Mouse (Mus musculus) macrophage (primary cell): ENCODE measurements around the gene Rin1. TPM values are rescaled to one million over a fixed set of nuclear protein-coding genes. Genes with fewer than 3 reads are reported as not detected.

Source experiments
- H3K27ac ChIP-seq: fragments of 350-480 bp; formaldehyde crosslinking; 2 replicates; pipeline ENCODE4 v1.9.0; 2021
- H3K36me3 ChIP-seq: fragments of 350-480 bp; formaldehyde crosslinking; 2 replicates; pipeline ENCODE4 v1.9.0; 2021; ENCODE audit errors: inconsistent target
- H3K4me3 ChIP-seq: fragments of 350-480 bp; formaldehyde crosslinking; 2 replicates; pipeline ENCODE4 v1.9.0; 2021; ENCODE audit errors: inconsistent target
- H3K79me2 ChIP-seq: fragments of 350-480 bp; formaldehyde crosslinking; 2 replicates; pipeline ENCODE4 v1.9.0; 2021; ENCODE audit errors: inconsistent target
- WGBS: methylation state at CpG from one replicate; pipeline ENCODE4 v1.1.7; 2026; ENCODE audit warnings: inconsistent platforms; ENCODE audit not compliant: missing documents; 5-methylcytosine and 5-hydroxymethylcytosine counted together
- polyA plus RNA-seq: library from polyadenylated mRNA; stranded (reverse); fragments of 250-400 nt; gene quantifications from 3 replicates; pipeline ENCODE4 v1.2.4, GENCODE M21; 2018; ENCODE audit warnings: inconsistent platforms

Rin1 gene
- polyA plus RNA-seq, 1 experiment from 2014 or later = 0.11 TPM

GRCm38 (mm10) chr19:5053909-5054308, 3.6 kb downstream of the Rin1 start:
- 51% methylated on average over 9 of the region's 9 CpGs for WGBS
- no peak overlapping the region for H3K27ac ChIP-seq
- no peak overlapping the region for H3K4me3 ChIP-seq
- peaks cover 10% of the 10 kb centered on the region; the same call in 1 of the 2 replicates for H3K36me3 ChIP-seq
- H3K79me2 ChIP-seq = no peaks in the 10 kb centered on the region

GRCm38 (mm10) chr19:5056251-5056650, 6.0 kb downstream of the Rin1 start:
- no peak overlapping the region for H3K27ac ChIP-seq
- 29% methylated on average over 4 of the region's 6 CpGs for WGBS
- no peak overlapping the region for H3K4me3 ChIP-seq
- no peaks in the 10 kb centered on the region for H3K36me3 ChIP-seq
- no peaks in the 10 kb centered on the region for H3K79me2 ChIP-seq

GRCm38 (mm10) chr19:5057876-5058775, 7.8 kb downstream of the Rin1 start:
- Histone ChIP-seq H3K79me2 (no peaks in the 10 kb centered on the region), H3K27ac (no peak overlapping the region), H3K4me3 (no peak overlapping the region), H3K36me3 (no peaks in the 10 kb centered on the region)
- WGBS = 81% methylated on average over 14 of the region's 16 CpGs

- 54% methylated on average over 10 of the region's 10 CpGs for WGBS
- H3K36me3 ChIP-seq = no peaks in the 10 kb centered on the region
- H3K79me2 ChIP-seq = no peaks in the 10 kb centered on the region
- no peak overlapping the region for H3K4me3 ChIP-seq
- H3K27ac ChIP-seq = no peak overlapping the region
These were observed 8.8 kb downstream of the Rin1 start for GRCm38 (mm10) chr19:5058801-5059771.

- WGBS = 90% methylated on average over 5 of the region's 5 CpGs
- Histone ChIP-seq H3K79me2 (no peaks in the 10 kb centered on the region), H3K4me3 (no peak overlapping the region), H3K36me3 (no peaks in the 10 kb centered on the region), H3K27ac (no peak overlapping the region)
These were observed 10.4 kb downstream of the Rin1 start for GRCm38 (mm10) chr19:5060365-5061330.

GRCm38 (mm10) chr19:5062041-5062440, 11.8 kb downstream of the Rin1 start:
- 86% methylated on average over 5 of the region's 5 CpGs for WGBS
- Histone ChIP-seq H3K79me2 (no peaks in the 10 kb centered on the region), H3K36me3 (no peaks in the 10 kb centered on the region), H3K27ac (no peak overlapping the region), H3K4me3 (no peak overlapping the region)

GRCm38 (mm10) chr19:5062446-5062845, 12.2 kb downstream of the Rin1 start:
- no peak overlapping the region for H3K4me3 ChIP-seq
- no peaks in the 10 kb centered on the region for H3K36me3 ChIP-seq
- WGBS = 97% methylated on average over 6 of the region's 6 CpGs
- no peaks in the 10 kb centered on the region for H3K79me2 ChIP-seq
- H3K27ac ChIP-seq = no peak overlapping the region

GRCm38 (mm10) chr19:5065104-5065503, 14.8 kb downstream of the Rin1 start:
- Histone ChIP-seq H3K79me2 (no peaks in the 10 kb centered on the region), H3K27ac (no peak overlapping the region), H3K36me3 (no peaks in the 10 kb centered on the region), H3K4me3 (no peak overlapping the region)
- 71% methylated on average over 7 of the region's 7 CpGs for WGBS

GRCm38 (mm10) chr19:5067040-5067799, 16.9 kb downstream of the Rin1 start:
- no peaks in the 10 kb centered on the region for H3K79me2 ChIP-seq
- no peak overlapping the region for H3K27ac ChIP-seq
- WGBS = 15% methylated on average over 15 of the region's 15 CpGs
- no peaks in the 10 kb centered on the region for H3K36me3 ChIP-seq
- no peak overlapping the region for H3K4me3 ChIP-seq

- Histone ChIP-seq H3K4me3 (no peak within 1 kb of the TSS), H3K79me2 (no peaks in the 10 kb centered on the region), H3K27ac (no peak within 1 kb of the TSS), H3K36me3 (no peaks in the 10 kb centered on the region)
- 6% methylated on average over 40 of the region's 56 CpGs for WGBS
These were observed 17.7 kb downstream of the Rin1 start, which contains the start of gene Cd248 for GRCm38 (mm10) chr19:5067867-5068569. Gene Cd248 (plus strand): TSS chr19:5068078.

GRCm38 (mm10) chr19:5068570-5069234, 18.4 kb downstream of the Rin1 start:
- Histone ChIP-seq H3K36me3 (no peaks in the 10 kb centered on the region), H3K4me3 (no peak overlapping the region), H3K79me2 (no peaks in the 10 kb centered on the region), H3K27ac (no peak overlapping the region)
- WGBS = 62% methylated on average over 21 of the region's 21 CpGs

GRCm38 (mm10) chr19:5069486-5069885, 19.2 kb downstream of the Rin1 start:
- WGBS = 85% methylated on average over 5 of the region's 5 CpGs
- Histone ChIP-seq H3K27ac (no peak overlapping the region), H3K4me3 (no peak overlapping the region), H3K36me3 (no peaks in the 10 kb centered on the region), H3K79me2 (no peaks in the 10 kb centered on the region)
